Mouse (Mus musculus) hindlimb bud, embryonic 11.5 days (tissue): ENCODE measurements around the gene Ubtd2.

Experiments
- DNase-seq: peaks from one replicate; pipeline ENCODE4 v3.0.0-alpha.2; 2012; ENCODE audit warnings: low read depth, low spot score; ENCODE audit errors: extremely low spot score

The Ubtd2 gene

DNA sequence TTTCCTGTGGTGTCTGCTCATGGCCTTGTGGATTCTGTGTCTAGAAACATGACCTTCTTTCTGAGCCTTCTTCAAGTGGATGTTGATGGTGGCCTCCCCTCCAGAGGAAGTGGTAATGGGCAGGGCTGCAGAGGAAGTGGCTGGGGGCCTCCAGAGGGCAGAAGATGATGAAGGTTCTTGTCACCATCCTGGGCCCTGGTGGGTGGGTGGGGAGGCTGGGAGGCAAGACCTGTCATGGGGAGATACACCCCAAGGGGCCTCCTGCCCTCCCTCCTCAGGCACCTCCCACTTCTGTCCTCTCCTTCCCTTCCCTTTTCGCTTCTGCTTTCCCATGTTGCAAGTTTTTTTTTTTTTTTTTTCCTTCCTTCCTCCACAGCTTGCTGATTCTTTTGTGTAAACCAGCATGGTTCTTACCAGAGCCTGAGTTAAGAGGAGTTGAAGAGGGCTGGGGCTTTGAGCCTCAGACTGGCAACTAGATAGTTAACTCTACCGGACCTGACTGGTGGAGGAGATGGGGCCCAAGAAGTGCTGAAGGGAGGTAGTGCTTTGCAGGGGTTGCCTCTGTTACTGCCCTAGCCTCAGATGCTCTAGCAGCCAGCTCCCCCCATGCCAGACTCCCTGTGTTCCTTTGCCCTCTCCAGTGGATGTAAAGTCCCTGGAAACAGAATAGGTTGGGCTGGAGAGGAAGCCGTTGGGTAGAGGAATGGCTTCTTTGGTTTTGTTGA is 87.7 kb downstream of the Ubtd2 start:
- no peak for DNase-seq

DNA sequence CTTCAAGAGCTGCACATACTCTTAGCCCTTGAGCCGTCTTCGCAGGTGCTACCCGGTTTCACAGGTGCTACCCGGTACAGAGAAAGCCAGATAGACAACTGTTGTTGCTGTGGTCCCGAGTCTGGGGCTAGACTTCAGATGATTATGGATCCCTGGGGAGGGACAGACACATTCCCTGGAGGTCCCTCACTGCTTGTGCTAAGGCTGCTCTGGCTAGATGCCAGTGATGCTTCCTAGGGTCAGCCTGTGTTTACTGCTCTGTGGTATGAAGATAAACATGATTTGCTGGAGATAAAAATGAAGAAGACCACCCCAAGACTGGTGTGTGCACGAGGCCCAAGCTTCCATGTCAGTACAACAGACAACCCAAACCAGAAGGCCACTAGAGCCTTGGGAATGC is 88.9 kb downstream of the Ubtd2 start:
- no peak for DNase-seq

DNA sequence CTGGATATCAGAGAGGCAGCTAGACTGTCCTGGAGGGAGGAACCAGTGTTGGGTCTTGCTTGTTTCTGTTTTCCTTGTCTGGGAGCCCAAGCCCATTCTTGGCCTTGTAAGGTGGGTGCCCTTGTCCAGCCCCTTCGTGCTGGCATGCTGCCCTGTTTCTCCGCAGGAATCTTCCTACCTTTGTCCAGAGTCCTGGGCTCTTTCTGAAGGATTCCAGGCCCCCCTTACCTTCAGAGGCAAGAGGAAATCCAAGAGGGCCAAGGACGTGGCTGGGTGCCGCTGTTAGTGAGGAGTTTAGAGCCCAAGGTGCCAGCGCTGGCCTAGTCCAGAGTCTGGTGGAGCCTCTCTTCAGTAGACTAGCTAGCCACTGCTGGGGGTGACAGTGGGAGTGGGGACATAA is 89.3 kb downstream of the Ubtd2 start:
- no peak for DNase-seq

DNA sequence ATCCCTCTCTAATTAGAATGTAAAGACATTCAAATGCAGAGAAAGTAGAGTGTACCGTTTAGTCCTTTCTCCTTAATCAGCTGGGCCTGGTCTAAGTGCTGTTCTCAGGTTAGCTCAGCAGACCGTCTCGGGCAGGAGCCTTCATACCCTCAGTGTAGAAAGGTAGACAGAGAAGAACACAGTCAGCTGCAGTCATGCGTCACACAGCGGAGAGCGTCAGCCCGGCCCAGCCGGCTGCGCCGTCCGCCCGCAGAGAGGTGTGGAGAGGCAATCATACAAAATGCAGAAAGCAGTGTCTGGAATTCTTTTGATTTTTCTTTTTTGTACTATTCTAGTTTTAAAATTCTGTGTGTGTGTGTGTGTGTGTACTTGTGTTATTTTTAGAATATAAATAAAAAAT is 90.4 kb downstream of the Ubtd2 start:
- DNase-seq: no peak

DNA sequence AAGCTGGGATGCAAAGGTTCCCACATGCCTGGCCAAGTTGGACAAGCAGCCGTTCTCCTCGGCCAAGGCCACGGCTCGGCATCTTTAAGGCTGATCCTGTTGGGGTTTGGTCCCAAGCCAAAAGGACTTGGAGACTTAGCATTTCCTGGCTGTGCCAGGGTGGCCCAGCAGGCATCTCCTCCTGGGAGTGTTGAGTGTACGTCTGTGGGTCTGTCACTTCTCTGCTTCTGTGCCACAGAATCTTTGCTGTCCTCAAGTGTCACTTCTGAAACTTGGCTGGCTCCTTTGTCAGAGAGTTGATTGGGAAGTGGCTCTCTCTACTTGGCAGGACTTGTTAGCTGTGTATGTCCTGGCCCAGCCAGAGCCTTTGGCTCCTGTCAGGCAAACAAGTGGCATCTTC is 91.3 kb downstream of the Ubtd2 start:
- DNase-seq: no peak

DNA sequence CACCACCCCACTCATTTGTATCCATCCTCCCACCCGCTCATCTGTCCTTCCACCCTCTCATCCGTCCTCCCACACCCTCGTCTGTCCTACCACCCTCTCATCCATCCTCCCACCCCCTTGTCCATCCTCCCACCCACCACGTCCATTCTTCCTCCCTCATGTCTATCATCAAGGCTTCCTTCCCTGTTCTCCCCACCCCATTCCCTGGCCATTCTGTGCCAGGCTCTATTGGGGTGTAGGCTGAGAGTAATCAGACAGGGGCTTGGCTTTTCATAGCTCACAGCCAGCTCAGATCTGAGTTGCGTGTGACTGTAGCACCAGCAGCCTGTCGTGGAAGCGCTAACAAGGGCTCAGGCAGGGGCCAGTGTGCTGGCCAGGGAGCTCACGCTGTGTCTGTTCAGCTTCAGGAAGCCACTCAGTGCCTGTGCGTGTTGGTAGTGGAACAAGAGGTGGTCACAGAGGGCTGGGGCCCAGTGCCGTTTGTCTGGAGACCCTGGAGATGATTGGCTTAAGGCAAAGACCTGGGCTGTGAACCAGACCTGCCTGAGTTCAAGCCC is 92.3 kb downstream of the Ubtd2 start:
- DNase-seq: no peak

DNA sequence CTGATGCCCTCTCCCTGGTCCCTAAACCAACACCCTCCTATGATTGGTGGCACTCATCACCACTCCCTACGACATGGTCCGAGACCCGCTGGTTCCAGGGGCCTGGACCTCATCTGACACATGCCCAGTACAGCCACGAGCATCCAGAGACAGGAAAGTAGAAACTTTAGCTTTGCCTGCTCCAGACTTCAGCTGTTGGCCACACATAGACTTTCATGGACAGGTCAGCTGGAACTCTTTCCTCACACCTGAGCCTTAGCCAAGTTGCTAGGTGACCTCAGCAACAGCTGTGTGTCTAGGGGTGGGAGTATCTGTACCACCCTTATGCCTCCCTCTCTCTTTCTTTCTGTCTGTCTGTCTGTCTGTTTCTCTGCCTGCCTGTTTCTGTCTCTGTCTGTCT is 93.1 kb downstream of the Ubtd2 start:
- DNase-seq: no peak

DNA sequence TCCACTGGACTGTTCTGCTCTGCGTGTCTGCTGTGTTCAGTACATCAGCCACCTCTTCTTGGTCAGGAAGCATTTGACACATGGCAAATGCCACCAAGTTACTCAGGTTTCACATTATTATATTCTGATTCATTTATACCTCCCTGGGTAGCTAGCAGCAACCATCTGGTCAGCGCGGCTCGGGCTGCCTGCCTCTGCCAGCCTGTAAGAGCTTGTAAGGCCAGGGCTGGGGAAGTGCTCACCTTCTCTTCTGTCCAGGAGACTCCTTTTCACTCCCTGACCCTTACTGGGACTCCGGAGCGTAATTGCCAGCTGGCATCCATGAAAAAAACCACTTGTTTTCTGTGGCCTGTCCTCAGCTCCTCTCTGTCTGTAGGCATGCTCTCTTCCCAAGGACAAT is 94.1 kb downstream of the Ubtd2 start:
- no peak for DNase-seq

DNA sequence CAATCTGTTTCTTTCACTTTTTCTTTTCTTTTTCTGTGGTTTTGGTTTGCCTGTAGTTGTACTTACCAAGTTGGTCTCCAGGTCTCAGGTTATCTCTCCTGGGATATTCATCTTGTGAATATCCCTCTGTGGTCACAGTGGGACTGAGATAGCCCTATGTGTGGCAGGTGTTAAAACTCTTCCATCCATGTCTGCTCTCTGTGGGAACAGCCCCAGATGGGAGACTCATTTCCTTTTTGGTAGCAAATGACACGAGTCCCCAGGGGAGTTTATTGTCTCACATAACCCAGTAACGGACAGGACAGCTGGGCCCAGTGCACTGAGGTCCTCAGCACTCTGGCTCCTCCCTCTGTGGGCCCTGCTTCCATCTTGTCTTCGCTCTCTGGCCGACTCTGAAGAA is 94.9 kb downstream of the Ubtd2 start:
- no peak for DNase-seq

DNA sequence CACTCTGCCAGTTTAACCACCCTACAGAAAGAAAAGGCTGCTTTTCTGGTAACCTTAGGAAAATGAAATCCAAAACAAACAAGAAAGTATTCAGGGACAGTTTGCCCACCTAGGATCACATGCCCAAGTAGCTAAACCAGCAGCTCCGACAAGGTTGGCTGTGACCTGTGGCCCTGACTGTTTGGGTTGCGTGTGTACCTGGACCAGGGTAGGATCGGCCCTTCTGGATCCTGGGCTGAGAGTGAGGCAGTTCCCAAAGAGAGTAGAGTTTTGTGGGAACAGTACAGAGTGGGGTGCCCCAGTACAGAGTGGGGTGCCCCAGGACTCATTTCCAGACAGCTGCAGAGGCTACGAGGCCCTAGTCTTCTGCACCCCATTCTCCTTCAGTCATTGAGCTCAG is 95.9 kb downstream of the Ubtd2 start:
- no peak for DNase-seq

DNA sequence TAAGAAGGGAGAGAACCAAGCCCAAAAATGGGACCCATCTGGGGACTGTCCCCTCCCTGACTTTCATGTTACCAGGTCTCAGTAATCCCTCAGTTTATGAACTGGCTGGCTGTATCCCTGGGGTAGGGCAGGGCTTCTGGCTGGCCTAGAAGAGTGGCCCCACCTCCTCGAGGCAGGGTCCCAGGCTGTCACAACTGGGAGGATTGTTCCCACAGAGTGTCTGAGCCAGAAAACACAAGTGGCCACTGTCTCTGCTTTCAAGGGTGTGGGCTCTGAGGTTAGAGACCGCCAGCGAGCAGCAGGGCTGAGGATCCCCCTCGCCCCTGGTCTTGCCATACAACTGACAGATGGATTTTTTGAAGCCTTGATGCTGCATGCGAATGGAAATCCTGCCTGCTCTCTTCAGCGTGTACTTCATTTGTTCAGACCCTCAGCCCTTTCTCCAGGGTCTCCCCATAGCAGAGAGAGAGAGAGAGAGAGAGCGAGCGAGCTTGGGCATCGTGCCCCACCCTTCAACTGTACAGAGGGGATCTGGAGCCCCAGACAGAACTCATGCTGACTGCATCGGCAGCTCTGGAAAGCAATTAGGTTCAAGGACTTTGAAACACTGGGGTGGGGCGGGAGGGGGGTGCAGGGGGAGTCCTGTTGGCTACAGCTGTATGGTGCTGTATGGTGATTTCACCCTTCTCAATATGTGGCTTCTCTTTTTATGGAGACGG is 96.6 kb downstream of the Ubtd2 start:
- DNase-seq: no peak

DNA sequence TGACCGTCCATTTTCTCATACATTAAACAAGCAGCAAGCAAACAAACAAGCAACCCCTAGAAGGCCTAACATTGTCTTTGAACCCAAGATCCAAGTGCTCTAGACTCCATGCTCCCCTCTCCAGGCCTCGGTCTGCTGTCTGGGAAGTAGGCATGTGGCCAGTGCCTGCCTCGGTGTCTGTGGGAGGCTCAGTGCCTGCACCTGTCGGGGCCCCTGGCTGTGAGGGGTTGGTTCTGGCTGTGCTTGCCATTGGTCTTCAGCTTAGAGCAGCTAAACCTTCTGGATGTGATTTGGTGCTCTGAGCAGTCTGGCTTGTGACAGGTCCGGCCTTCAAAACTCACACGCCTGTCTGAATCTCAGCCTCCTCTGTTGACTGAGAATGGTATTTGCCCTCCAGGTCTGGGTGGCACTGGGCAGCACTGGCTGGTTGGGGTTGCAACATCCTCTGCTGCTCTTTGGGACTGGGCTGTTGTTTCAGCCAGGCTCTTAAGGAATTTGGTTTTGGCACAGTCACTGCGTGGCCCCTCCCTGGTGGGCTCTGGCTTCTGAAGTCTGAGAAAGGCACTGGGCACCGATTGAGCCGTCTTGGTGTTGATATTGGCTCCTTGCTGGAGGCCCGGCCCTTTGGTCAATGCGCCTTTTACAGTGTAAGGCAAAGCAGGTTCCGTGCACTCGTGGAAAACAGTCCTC is 97.4 kb downstream of the Ubtd2 start:
- no peak for DNase-seq

DNA sequence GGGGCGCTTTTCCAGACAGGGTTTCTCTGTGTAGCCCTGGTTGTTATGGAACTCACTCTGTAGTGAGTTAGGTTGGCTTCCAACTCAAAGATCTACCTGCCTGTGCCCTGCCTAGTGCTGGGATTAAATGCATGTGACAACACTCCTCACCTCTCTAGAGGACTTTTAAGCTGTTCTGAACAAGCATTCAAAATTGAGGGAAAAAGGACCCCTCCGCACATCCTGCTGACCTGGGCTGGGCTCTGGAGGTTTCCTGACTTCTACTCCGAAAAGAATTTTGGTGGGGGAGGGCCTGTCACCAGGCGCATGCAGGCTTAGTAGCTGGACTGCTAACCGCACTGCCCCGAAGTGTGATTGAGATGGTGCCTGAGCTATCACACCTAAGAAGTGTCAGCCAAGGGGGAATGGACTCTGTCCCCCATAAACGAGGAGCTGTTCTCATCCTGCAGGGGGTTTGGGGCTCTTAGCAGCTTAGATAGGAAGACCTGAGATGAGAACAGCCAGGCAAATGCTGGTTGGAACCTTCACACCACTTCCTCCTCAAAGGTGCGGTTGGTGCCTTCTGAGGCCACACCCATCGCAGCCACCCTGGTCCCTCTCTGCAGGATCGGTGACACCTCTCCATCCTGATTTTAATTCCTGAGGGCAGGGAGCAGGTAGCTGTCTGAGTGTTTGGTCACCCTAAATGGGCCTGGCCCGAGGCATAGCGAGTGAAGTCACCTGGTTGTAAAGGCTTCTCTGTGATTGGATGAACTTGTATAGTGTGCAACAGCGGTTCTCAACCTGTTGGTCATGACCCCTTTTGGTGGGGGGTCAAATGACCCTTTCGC is 98.4 kb downstream of the Ubtd2 start:
- DNase-seq: no peak

DNA sequence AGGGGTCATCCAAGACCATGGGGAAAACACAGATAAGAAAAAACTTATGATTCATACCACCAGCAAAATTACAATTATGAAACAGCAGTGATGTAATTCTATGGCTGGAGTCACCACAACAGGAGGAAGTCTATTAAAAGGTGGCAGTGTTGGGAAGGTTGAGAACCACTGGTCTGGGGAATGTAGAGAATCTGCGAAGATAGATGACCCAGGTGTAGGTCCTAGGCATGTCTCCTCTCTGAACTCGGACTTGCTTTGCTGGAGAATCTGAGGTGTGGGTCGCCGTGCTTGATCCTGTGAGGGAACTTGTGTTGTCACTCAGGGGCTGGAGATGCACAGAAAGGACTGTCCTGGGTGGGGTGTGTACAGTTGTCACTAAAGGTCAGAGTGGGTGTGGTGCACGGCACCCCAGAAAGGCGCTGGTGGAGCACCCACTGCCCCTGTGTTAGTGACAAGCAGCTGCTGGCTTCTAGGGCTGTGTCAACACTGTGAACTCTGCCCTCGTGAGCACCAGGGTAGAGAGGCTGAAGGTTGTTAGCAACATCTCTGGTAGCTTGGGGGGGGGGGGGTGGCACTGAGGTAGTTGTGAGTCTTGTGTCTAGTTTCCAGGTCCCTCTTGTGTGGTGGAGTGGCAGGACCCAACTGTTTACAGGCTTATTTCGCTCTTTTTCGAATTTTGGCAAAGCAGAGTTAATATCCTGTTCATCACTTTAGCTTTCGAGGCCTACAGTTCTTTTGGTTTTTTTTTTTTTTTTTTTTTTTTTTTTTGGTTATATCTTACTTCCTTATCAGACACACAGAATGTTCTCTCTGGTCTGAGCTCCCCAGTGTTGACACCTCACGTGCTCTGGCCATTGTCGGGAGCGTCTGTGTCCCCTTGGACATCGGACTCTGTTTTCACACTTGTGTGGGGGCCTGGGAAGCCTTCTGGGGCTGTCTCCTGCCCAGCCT is 99.2 kb downstream of the Ubtd2 start:
- no peak for DNase-seq

DNA sequence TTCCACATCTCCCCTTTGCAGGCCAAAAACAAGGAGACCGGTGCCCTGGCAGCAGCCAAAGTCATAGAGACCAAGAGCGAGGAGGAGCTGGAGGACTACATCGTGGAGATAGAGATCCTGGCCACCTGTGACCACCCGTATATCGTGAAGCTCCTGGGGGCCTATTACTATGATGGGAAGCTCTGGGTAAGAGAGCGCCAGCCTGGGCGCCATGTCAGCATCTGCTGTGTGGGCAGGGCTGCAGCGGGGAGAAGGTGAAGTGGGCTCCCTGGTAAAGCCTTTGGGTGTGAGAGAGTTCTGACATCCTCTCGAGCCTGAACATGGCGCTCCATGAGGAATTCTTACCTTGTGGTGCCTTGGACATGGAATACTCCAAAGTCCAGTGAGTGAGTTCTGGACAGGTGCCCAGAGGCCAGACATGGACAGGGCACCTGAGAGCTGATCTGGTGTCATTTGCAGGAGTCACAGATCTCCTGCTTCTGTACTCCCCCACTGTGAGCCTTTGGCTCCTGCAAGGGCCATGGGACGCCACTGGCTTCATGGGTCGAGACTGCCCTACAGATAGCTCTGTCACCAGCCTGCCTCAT is 100.0 kb downstream of the Ubtd2 start:
- no peak for DNase-seq

DNA sequence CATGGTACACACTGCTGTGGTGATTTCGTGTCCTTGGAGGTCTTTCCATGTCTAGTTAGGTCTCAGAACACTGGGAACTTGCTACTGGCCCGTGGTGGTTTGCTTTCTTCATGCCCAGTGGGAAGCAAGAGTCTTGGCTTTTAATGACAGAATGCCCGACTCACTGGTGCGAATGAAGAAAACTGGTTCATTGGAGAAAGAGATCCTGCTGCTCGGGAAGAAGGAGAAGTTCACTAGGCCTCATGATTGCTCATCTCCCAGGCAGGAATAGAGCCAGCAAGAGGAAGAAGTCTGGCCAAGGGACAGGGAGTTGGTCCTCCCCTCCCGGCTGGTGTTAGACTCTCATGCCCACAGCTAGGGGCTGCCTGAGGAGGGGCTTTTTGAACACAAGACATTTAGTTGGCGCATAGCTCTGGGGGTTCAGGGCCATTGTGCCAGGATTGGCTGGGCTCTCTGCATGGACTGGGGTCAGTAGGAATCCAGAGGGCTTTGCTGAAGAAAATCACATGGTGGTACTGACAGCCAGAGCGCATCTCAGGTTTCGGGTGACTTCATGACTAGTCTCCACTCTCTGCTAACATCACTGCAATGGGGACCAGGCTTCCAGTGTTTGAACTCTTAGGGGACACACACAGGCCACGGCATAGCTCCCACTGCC is 101.3 kb downstream of the Ubtd2 start:
- DNase-seq: no peak

DNA sequence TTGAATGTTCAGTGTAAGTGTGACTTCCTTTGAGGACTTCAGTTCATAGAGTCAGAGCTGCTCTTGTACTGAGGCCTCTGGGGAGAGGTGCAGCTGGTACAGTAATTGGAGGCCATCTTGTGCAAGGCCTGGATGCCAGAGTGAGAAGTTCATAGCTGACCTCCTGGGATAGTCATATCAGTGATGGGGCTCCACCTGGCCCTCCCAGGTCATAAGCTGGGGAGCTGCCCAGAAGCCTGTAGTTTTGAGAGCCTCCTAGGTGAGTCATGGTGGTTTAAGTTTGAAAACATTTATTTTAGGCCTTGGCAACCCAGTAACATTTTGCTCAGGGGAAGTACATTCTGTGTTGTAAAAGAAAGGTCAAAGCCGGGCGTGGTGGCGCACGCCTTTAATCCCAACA is 102.9 kb downstream of the Ubtd2 start:
- DNase-seq: no peak

DNA sequence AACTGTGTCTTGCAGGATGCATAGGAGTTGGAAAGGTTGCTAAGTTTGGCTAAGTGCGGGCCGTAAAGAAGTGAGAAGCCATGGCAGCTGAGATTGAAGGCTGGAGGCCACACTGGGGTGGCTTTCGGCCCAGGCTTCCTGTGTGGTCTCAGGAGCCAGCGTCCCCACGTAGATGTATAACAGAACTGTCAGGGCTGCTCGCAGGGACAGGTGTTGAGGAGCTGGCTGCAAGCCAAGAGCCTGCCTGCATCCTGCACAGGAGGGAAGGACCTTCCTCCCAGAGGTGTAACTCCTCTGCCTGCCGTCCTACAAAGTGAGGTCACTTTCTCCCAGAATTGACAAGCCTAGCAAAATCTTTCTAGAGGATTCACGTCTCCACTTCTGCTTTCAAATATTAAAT is 103.5 kb downstream of the Ubtd2 start:
- no peak for DNase-seq
